Mouse (Mus musculus): ENCODE measurements at regions not wholly inside any gene's neighbourhood (a gene's known extent, or its start where the extent isn't known, plus 50 kb on each side); places are given as distances from the start of the nearest gene placed in this dataset.

DNA sequence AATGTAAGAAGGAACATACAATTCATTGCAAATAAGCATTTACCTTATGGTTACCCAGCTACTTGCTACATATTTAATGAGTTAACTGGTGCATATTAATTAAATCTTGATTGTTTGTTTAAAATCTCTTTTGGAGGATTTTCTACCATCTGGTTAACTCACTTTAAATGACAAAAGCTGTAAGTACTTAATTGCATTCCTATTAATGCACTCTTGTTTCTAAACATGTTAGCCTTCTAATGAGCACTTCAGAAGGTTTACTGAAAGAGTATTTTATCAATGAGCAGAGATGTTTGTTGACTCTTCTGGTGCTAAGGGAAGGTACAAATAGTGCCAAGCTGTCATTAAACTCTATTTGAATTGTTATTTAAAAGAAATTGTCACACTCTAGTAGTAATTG, 1296.6 kb upstream of the Fam98a start:
- no peak for TF ChIP-seq CTCF (IDR thresholded peaks at IDR 0.05; ENCODE audit: low read depth)
- no peak for TF ChIP-seq EP300 (IDR thresholded peaks at IDR 0.05; ENCODE audit: low read depth)
